Mouse (Mus musculus) limb, embryonic 13.5 days (tissue): ENCODE results near the gene Ticam1. TPM values are rescaled to one million over a fixed set of nuclear protein-coding genes. Genes with fewer than 3 reads are reported as not detected.

ENCODE experiments used
- ATAC-seq: fragments of 200-750 bp; cut with Nextera tagmentation; 2 replicates; pipeline ENCODE4 v1.8.0; 2017; ENCODE audit warnings: low read depth, moderate number of reproducible peaks, moderate TSS enrichment; ENCODE audit not compliant: low FRiP score
- H3K27ac ChIP-seq: fragments of 300-500 bp; sonication (generic); 2 replicates; pipeline ENCODE4 v1.5.1; 2015; ENCODE audit warnings: inconsistent platforms, mild to moderate bottlenecking, moderate library complexity
- H3K27me3 ChIP-seq: fragments of 300-500 bp; sonication (generic); 2 replicates; pipeline ENCODE4 v1.6.1; 2015; ENCODE audit warnings: mild to moderate bottlenecking, inconsistent platforms
- H3K36me3 ChIP-seq: fragments of 300-500 bp; sonication (generic); 2 replicates; pipeline ENCODE4 v1.6.1; 2015; ENCODE audit warnings: inconsistent platforms, mild to moderate bottlenecking, moderate library complexity
- H3K4me1 ChIP-seq: fragments of 300-500 bp; sonication (generic); 2 replicates; pipeline ENCODE4 v1.6.1; 2015; ENCODE audit warnings: inconsistent platforms
- H3K4me2 ChIP-seq: fragments of 300-500 bp; sonication (generic); replicated peaks from 2 replicates; pipeline ENCODE4 v1.6.1; 2015; ENCODE audit warnings: inconsistent platforms, mild to moderate bottlenecking, moderate library complexity
- H3K4me3 ChIP-seq: fragments of 300-500 bp; sonication (generic); 2 replicates; pipeline ENCODE4 v1.5.1; 2015; ENCODE audit warnings: moderate library complexity, mild to moderate bottlenecking, inconsistent platforms
- H3K9ac ChIP-seq: fragments of 300-500 bp; sonication (generic); 2 replicates; pipeline ENCODE4 v1.6.1; 2015; ENCODE audit warnings: mild to moderate bottlenecking, inconsistent platforms
- H3K9me3 ChIP-seq: fragments of 300-500 bp; sonication (generic); 2 replicates; pipeline ENCODE4 v1.6.1; 2016; ENCODE audit warnings: inconsistent platforms
- WGBS: fragments of 180-500 bp; shearing (Covaris S2); methylation state at CpG from one replicate; pipeline ENCODE4 v1.1.7; 2015; 5-methylcytosine and 5-hydroxymethylcytosine counted together
- polyA plus RNA-seq: library from polyadenylated mRNA; unstranded; fragments of >200 nt; fragmentation: Nextera tagmentation; extraction: Ambion mirVana; gene quantifications from 2 replicates; pipeline ENCODE4 v1.2.1, GENCODE M21; 2015

Ticam1 gene
- polyA plus RNA-seq, 1 experiment from 2014 or later: 4.6 TPM

- Histone ChIP-seq H3K27me3 (no peaks in the 10 kb centered on the region), H3K4me1 (peaks cover 45% of the 10 kb centered on the region), H3K4me3 (peak overlapping the region; percentile 81), H3K36me3 (peaks cover 15% of the 10 kb centered on the region), H3K9ac (peak overlapping the region; percentile 39; the same call in 1 of the 2 replicates), H3K27ac (peak overlapping the region; percentile 44; the same call in 1 of the 2 replicates), H3K4me2 (peak overlapping the region; percentile 99), H3K9me3 (no peaks in the 10 kb centered on the region)
- 27% methylated on average over 13 of the region's 13 CpGs for WGBS
- peak; percentile 4; the same call in 1 of the 2 replicates for ATAC-seq
Measured at GRCm38 (mm10) chr17:56302363-56302996, 25.9 kb upstream of the Ticam1 start.

- H3K27me3 ChIP-seq: no peaks in the 10 kb centered on the region
Measured at GRCm38 (mm10) chr17:56300186-56300585, 23.6 kb upstream of the Ticam1 start, which contains the start of gene Arrdc5. Gene Arrdc5, minus strand, starts transcription at chr17:56300286.

GRCm38 (mm10) chr17:56298238-56298637, 21.7 kb upstream of the Ticam1 start:
- H3K27ac ChIP-seq: no peak overlapping the region
- peaks cover 12% of the 10 kb centered on the region for H3K4me1 ChIP-seq
- H3K9ac ChIP-seq: no peak overlapping the region
- H3K27me3 ChIP-seq: no peaks in the 10 kb centered on the region
- no peak overlapping the region for H3K4me3 ChIP-seq
- ATAC-seq: no peak
- no peak overlapping the region for H3K4me2 ChIP-seq
- WGBS: 93% methylated on average over 1 of the region's 1 CpGs
- no peaks in the 10 kb centered on the region for H3K9me3 ChIP-seq
- no peaks in the 10 kb centered on the region for H3K36me3 ChIP-seq

More at GRCm38 (mm10) chr17:56300186-56300585, 23.6 kb upstream of the Ticam1 start, which contains the start of gene Arrdc5:
- Histone ChIP-seq H3K4me2 (no peak within 1 kb of the TSS), H3K36me3 (no peaks in the 10 kb centered on the region), H3K4me3 (no peak within 1 kb of the TSS), H3K4me1 (peaks cover 22% of the 10 kb centered on the region), H3K27ac (no peak within 1 kb of the TSS), H3K9me3 (no peaks in the 10 kb centered on the region), H3K9ac (no peak within 1 kb of the TSS)
- ATAC-seq: no peak
- 88% methylated on average over 9 of the region's 9 CpGs for WGBS

- Histone ChIP-seq H3K9me3 (no peaks in the 10 kb centered on the region), H3K36me3 (no peaks in the 10 kb centered on the region), H3K4me2 (no peak overlapping the region), H3K9ac (no peak overlapping the region), H3K27me3 (no peaks in the 10 kb centered on the region), H3K27ac (no peak overlapping the region), H3K4me1 (peaks cover 12% of the 10 kb centered on the region), H3K4me3 (no peak overlapping the region)
- WGBS: 64% methylated on average over 1 of the region's 1 CpGs
- no peak for ATAC-seq
Measured at GRCm38 (mm10) chr17:56296201-56296600, 19.6 kb upstream of the Ticam1 start.

GRCm38 (mm10) chr17:56294241-56294640, 17.7 kb upstream of the Ticam1 start:
- H3K4me2 ChIP-seq: no peak overlapping the region
- no peak overlapping the region for H3K27ac ChIP-seq
- H3K4me3 ChIP-seq: no peak overlapping the region
- WGBS: 88% methylated on average over 19 of the region's 19 CpGs
- H3K9me3 ChIP-seq: no peaks in the 10 kb centered on the region
- no peak overlapping the region for H3K9ac ChIP-seq
- H3K36me3 ChIP-seq: no peaks in the 10 kb centered on the region
- ATAC-seq: no peak
- peaks cover 24% of the 10 kb centered on the region for H3K4me1 ChIP-seq
- H3K27me3 ChIP-seq: no peaks in the 10 kb centered on the region

- Histone ChIP-seq H3K27me3 (no peaks in the 10 kb centered on the region), H3K9ac (no peak overlapping the region), H3K4me3 (no peak overlapping the region), H3K4me1 (peaks cover 33% of the 10 kb centered on the region), H3K4me2 (no peak overlapping the region), H3K36me3 (no peaks in the 10 kb centered on the region), H3K9me3 (no peaks in the 10 kb centered on the region), H3K27ac (no peak overlapping the region)
- WGBS: 62% methylated on average over 1 of the region's 1 CpGs
- ATAC-seq: no peak
Measured at GRCm38 (mm10) chr17:56293291-56293690, 16.7 kb upstream of the Ticam1 start.

- peak within 1 kb of the TSS; percentile 96 for H3K27ac ChIP-seq
- whole genome bisulfite sequencing: 84% methylated on average over 4 of the region's 4 CpGs
- no peaks in the 10 kb centered on the region for H3K9me3 ChIP-seq
- no peak for ATAC-seq
- H3K4me3 ChIP-seq: no peak within 1 kb of the TSS
- peak within 1 kb of the TSS; percentile 84 for H3K4me2 ChIP-seq
- H3K4me1 ChIP-seq: peaks cover 39% of the 10 kb centered on the region
- no peaks in the 10 kb centered on the region for H3K36me3 ChIP-seq
- H3K9ac ChIP-seq: peak within 1 kb of the TSS; percentile 13; the same call in 1 of the 2 replicates
- H3K27me3 ChIP-seq: no peaks in the 10 kb centered on the region
Measured at GRCm38 (mm10) chr17:56292531-56293222, 16.1 kb upstream of the Ticam1 start, which contains the start of gene Plin3. Gene Plin3, minus strand, starts transcription at chr17:56292873.

GRCm38 (mm10) chr17:56291826-56292475, 15.4 kb upstream of the Ticam1 start:
- 60% methylated on average over 7 of the region's 7 CpGs for WGBS
- Histone ChIP-seq H3K4me3 (no peak overlapping the region), H3K9ac (peak overlapping the region; percentile 0; the same call in 1 of the 2 replicates), H3K27me3 (no peaks in the 10 kb centered on the region), H3K27ac (peak overlapping the region; percentile 96), H3K9me3 (no peaks in the 10 kb centered on the region), H3K4me1 (peaks cover 41% of the 10 kb centered on the region), H3K36me3 (0 out of 2 replicates have a peak, but pooled peaks cover 3% of the 10 kb centered on the region), H3K4me2 (peak overlapping the region; percentile 84)
- ATAC-seq: no peak

GRCm38 (mm10) chr17:56291171-56291511, 14.6 kb upstream of the Ticam1 start:
- peaks cover 41% of the 10 kb centered on the region for H3K4me1 ChIP-seq
- H3K4me2 ChIP-seq: peak overlapping the region; percentile 84
- ATAC-seq: peak; percentile 82
- H3K9ac ChIP-seq: peak overlapping the region; percentile 60
- WGBS: 2% methylated on average over 16 of the region's 16 CpGs
- H3K27me3 ChIP-seq: no peaks in the 10 kb centered on the region
- peak overlapping the region; percentile 96 for H3K27ac ChIP-seq
- peak overlapping the region; percentile 63 for H3K4me3 ChIP-seq
- H3K36me3 ChIP-seq: peaks cover 11% of the 10 kb centered on the region
- H3K9me3 ChIP-seq: no peaks in the 10 kb centered on the region

GRCm38 (mm10) chr17:56290388-56291170, 14.0 kb upstream of the Ticam1 start:
- peak overlapping the region; percentile 96 for H3K27ac ChIP-seq
- H3K9ac ChIP-seq: peak overlapping the region; percentile 74
- H3K9me3 ChIP-seq: no peaks in the 10 kb centered on the region
- 1% methylated on average over 17 of the region's 17 CpGs for WGBS
- peak overlapping the region; percentile 84 for H3K4me2 ChIP-seq
- no peaks in the 10 kb centered on the region for H3K27me3 ChIP-seq
- peaks cover 41% of the 10 kb centered on the region for H3K4me1 ChIP-seq
- H3K36me3 ChIP-seq: peaks cover 17% of the 10 kb centered on the region
- peak overlapping the region; percentile 63 for H3K4me3 ChIP-seq
- peak; percentile 89 for ATAC-seq
